Mouse (Mus musculus): ENCODE data around the gene Irf8.

DNA sequence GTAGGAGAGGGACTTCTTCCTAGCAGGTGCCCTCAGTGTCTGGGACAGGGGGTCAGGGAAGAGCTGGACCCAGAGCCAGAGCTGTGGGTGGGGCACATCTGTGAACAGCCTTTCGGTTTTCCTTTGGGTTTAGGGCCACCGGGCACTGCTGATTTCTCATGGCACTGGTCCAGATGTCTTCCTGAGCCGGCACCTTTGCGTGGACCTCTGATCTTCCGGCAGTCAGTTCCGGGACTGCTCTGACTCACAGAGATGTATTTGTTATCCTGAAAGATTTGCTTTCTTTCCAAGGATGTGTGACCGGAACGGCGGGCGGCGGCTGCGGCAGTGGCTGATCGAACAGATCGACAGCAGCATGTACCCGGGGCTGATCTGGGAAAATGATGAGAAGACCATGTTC lies 3.4 kb downstream of the Irf8 start:
- TF ChIP-seq GATA1 (IDR thresholded peaks at IDR 0.05; ENCODE audit: low read length) (no peak), TAL1 (IDR thresholded peaks at IDR 0.05; ENCODE audit: low read length) (no peak)
